ENCODE assay signal across 16 mouse cellular contexts in the genomic region with DNA sequence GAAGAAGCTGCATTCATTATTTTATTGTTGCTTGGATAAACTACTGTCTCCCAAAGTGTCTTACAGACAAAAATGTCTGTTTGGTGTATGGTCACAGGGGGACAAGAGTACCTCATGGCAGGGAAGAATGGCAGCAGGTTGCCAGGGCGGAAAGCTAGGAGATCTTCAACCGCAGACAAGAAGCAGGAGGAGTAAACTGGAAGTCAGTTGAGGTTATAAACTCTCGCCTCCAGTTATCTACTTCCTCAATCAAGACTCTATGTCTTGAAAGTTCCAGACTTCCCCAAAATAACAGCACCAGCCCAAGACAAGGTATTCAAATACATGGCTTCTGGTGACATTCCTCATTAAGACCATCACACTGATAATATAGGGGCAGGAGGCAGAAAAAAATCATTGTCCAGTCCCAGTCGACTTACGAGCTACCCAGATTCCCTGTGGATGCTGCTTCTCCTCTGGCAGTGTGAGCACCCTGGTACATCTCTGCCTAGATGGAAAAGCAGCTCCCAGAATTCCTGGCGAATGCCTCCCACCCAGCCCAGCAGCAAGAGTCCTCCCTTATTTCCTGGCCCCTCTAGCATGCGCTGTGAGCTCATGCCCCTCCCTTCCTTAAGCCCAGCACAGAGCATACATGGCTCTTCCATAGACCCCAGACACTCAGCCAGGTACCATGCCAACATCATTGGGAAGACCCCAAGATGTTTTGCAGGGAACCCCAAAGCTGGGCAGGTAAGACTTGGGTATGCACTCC. TPM values are rescaled to one million over a fixed set of nuclear protein-coding genes. Genes with fewer than 3 reads are reported as not detected.
DNase-seq lines count a peak whose midpoint lies in the region; ATAC-seq and TF ChIP-seq lines count a peak whose summit lies in the region.
"Had no signal": no experiment of that assay in that cellular context is flagged by ENCODE, and none has a peak within 500 bp of the region (broad histone marks: within the 10 kb centered on the region; RNA-seq: fewer than 3 reads in every experiment).

No protein-coding gene starts in this region.

- peaks cover 18% of the 10 kb centered on the region for H3K4me1 ChIP-seq in heart, postnatal 0 days (ENCODE audit: control insufficient read depth, insufficient read depth)
- peaks cover 14% of the 10 kb centered on the region for H3K4me1 ChIP-seq in forebrain, embryonic 15.5 days
- H3K4me1 ChIP-seq in intestine, embryonic 15.5 days (replicated peaks): peaks cover 25% of the 10 kb centered on the region
- H3K4me1 ChIP-seq: limb, embryonic 12.5 days had no signal

- 59% methylated on average over 7 of the region's 7 CpGs for WGBS in heart, postnatal 0 days
- WGBS in forebrain, embryonic 15.5 days: 84% methylated on average over 7 of the region's 7 CpGs
- WGBS in intestine, embryonic 15.5 days: 61% methylated on average over 7 of the region's 7 CpGs

- TF ChIP-seq EP300 in heart, postnatal 0 days (IDR thresholded peaks at IDR 0.05; ENCODE audit: low read depth): no peak

- no peak overlapping the region for H3K4me3 ChIP-seq in heart, postnatal 0 days (ENCODE audit: low read depth, low read length)
- no peak overlapping the region for H3K4me3 ChIP-seq in forebrain, embryonic 15.5 days
- no peak overlapping the region for H3K4me3 ChIP-seq in intestine, embryonic 15.5 days (replicated peaks)
- H3K4me3 ChIP-seq: erythroblast, embryonic 14.5 days; limb, embryonic 12.5 days; midbrain, embryonic 12.5 days had no signal

- TF ChIP-seq CTCF in heart, postnatal 0 days (IDR thresholded peaks at IDR 0.05; ENCODE audit: low read depth): no peak

- no peak overlapping the region for H3K4me2 ChIP-seq in heart, postnatal 0 days (ENCODE audit: low read depth, low read length)
- H3K4me2 ChIP-seq in forebrain, embryonic 15.5 days (replicated peaks): no peak overlapping the region
- no peak overlapping the region for H3K4me2 ChIP-seq in intestine, embryonic 15.5 days (replicated peaks)
- H3K4me2 ChIP-seq: limb, embryonic 12.5 days; midbrain, embryonic 12.5 days had no signal

- no peaks in the 10 kb centered on the region for H3K27me3 ChIP-seq in heart, postnatal 0 days (ENCODE audit: control insufficient read depth, insufficient read depth, low read length)
- H3K27me3 ChIP-seq in forebrain, embryonic 15.5 days: no peaks in the 10 kb centered on the region
- no peaks in the 10 kb centered on the region for H3K27me3 ChIP-seq in intestine, embryonic 15.5 days (replicated peaks)
- H3K27me3 ChIP-seq: limb, embryonic 12.5 days; midbrain, embryonic 12.5 days had no signal

- no peak overlapping the region for H3K9ac ChIP-seq in heart, postnatal 0 days (replicated peaks; ENCODE audit: low read depth, low read length)
- H3K9ac ChIP-seq in forebrain, embryonic 15.5 days (replicated peaks): no peak overlapping the region
- no peak overlapping the region for H3K9ac ChIP-seq in intestine, embryonic 15.5 days
- H3K9ac ChIP-seq: limb, embryonic 12.5 days; midbrain, embryonic 12.5 days had no signal

- peak overlapping the region; percentile 49 for H3K27ac ChIP-seq in heart, postnatal 0 days (ENCODE audit: low read depth)
- H3K27ac ChIP-seq in forebrain, embryonic 15.5 days (replicated peaks): no peak overlapping the region
- no peak overlapping the region for H3K27ac ChIP-seq in intestine, embryonic 15.5 days
- H3K27ac ChIP-seq: hindbrain, postnatal 0 days; limb, embryonic 12.5 days; midbrain, embryonic 12.5 days had no signal

- H3K36me3 ChIP-seq in heart, postnatal 0 days (replicated peaks; ENCODE audit: control insufficient read depth, insufficient read depth, low read length): no peaks in the 10 kb centered on the region
- no peaks in the 10 kb centered on the region for H3K36me3 ChIP-seq in forebrain, embryonic 15.5 days
- H3K36me3 ChIP-seq in intestine, embryonic 15.5 days: no peaks in the 10 kb centered on the region
- H3K36me3 ChIP-seq: limb, embryonic 12.5 days; midbrain, embryonic 12.5 days had no signal

- no peaks in the 10 kb centered on the region for H3K9me3 ChIP-seq in heart, postnatal 0 days (replicated peaks; ENCODE audit: control insufficient read depth, low read length)
- no peaks in the 10 kb centered on the region for H3K9me3 ChIP-seq in forebrain, embryonic 15.5 days
- no peaks in the 10 kb centered on the region for H3K9me3 ChIP-seq in intestine, embryonic 15.5 days
- H3K9me3 ChIP-seq: limb, embryonic 12.5 days; midbrain, embryonic 12.5 days had no signal

- no peak for ATAC-seq in heart, postnatal 0 days (ENCODE audit: insufficient read depth, low read depth)
- ATAC-seq in hematopoietic stem cell, adult 5-6 weeks (replicated peaks in 1 of 2; ENCODE audit: insufficient read depth in 1 of 2, low FRiP score in 2 of 2, low TSS enrichment in 1 of 2, low read depth in 1 of 2, poor library complexity in 2 of 2, severe bottlenecking in 2 of 2): peak; percentile 52 to 81; a peak in 3 of 4 replicates
- no peak for ATAC-seq in forebrain, embryonic 15.5 days (replicated peaks)
- ATAC-seq in intestine, embryonic 15.5 days: no peak
- ATAC-seq: forebrain, embryonic 14.5 days; hindbrain, postnatal 0 days had no signal

- DNase-seq in heart, postnatal 0 days (ENCODE audit: low spot score): no peak
- no peak for DNase-seq in heart, adult 8-10 months (ENCODE audit: low spot score)
- peak; percentile 69 for DNase-seq in 416B (ENCODE audit: low read depth)
- DNase-seq in B cell, adult 2 months: peak; percentile 51 to 54
- DNase-seq: adrenal gland, adult 8-10 months; cerebellum, adult 11-12 months; lung, postnatal 36 days; retina, postnatal 1 day had no signal

RNA-seq across cellular contexts. Expression of a gene that starts 25.3 kb away (rescaled TPM):
- 74.3 and 77.2 TPM in 2 replicates for total RNA-seq in heart, postnatal 0 days (2014; rRNA removed; ENCODE audit: low replicate concordance)
- 15.1 and 17.4 TPM in 2 replicates for polyA plus RNA-seq in heart, postnatal 0 days (2015; fragmentation: Nextera tagmentation; extraction: Ambion mirVana)
- 10 to 100 TPM; 14.0 to 37.8 (median 23.2) TPM for total RNA-seq in heart, adult 8-10 months (2022)
- total RNA-seq in hematopoietic stem cell, adult 5-6 weeks (2017): 17.0 and 24.9 TPM in 2 replicates
- 90.5 and 110 TPM in 2 replicates for polyA plus RNA-seq in forebrain, embryonic 15.5 days (2015; fragmentation: Nextera tagmentation; extraction: Ambion mirVana)
- polyA plus RNA-seq in intestine, embryonic 15.5 days (2015; fragmentation: Nextera tagmentation; extraction: Ambion mirVana): 36.0 and 38.8 TPM in 2 replicates

Comparison
In these comparisons a context has a peak if more than half of its experiments do, and no peak if none do; other contexts are left out.
1. ATAC-seq: peak in hematopoietic stem cell, adult 5-6 weeks (2 of 2); none in heart, postnatal 0 days (single experiment), forebrain, embryonic 15.5 days (single experiment) and intestine, embryonic 15.5 days (single experiment).
2. DNase-seq: peak in 416B (single experiment) and B cell, adult 2 months (2 of 2); none in heart, postnatal 0 days (single experiment) and heart, adult 8-10 months (single experiment).